23 mouse cellular contexts compared by ENCODE assay signal in genomic region chr6:100490920-100491712, GRCm38 (mm10).
DNase-seq lines count a peak whose midpoint lies in the region; ATAC-seq lines count a peak whose summit lies in the region.
"Had no signal": no experiment of that assay in that cellular context is flagged by ENCODE, and none has a peak within 500 bp of the region (broad histone marks: within the 10 kb centered on the region; RNA-seq: fewer than 3 reads in every experiment).

No protein-coding gene starts in this region.

- H3K9me3 ChIP-seq in intestine, embryonic 15.5 days, result no peaks in the 10 kb centered on the region
- no peaks in the 10 kb centered on the region for H3K9me3 ChIP-seq in intestine, embryonic 16.5 days (ENCODE audit: control insufficient read depth, low read length)
- H3K9me3 ChIP-seq in liver, embryonic 13.5 days (replicated peaks), result no peaks in the 10 kb centered on the region
- no peaks in the 10 kb centered on the region for H3K9me3 ChIP-seq in liver, embryonic 12.5 days (replicated peaks)
- H3K9me3 ChIP-seq: forebrain, embryonic 13.5 days; heart, embryonic 10.5 days; heart, embryonic 13.5 days had no signal

- no peak overlapping the region for H3K9ac ChIP-seq in intestine, embryonic 15.5 days
- H3K9ac ChIP-seq in intestine, embryonic 16.5 days (ENCODE audit: low read depth, low read length), result no peak overlapping the region
- no peak overlapping the region for H3K9ac ChIP-seq in liver, embryonic 13.5 days
- no peak overlapping the region for H3K9ac ChIP-seq in liver, embryonic 12.5 days
- H3K9ac ChIP-seq: forebrain, embryonic 13.5 days; heart, embryonic 13.5 days; hindbrain, embryonic 14.5 days had no signal

- H3K4me1 ChIP-seq in intestine, embryonic 15.5 days (replicated peaks), result no peaks in the 10 kb centered on the region
- H3K4me1 ChIP-seq in intestine, embryonic 16.5 days (ENCODE audit: control insufficient read depth, insufficient read depth, low read length), result no peaks in the 10 kb centered on the region
- no peaks in the 10 kb centered on the region for H3K4me1 ChIP-seq in liver, embryonic 13.5 days (replicated peaks)
- no peaks in the 10 kb centered on the region for H3K4me1 ChIP-seq in liver, embryonic 12.5 days
- H3K4me1 ChIP-seq: heart, embryonic 10.5 days; heart, embryonic 13.5 days had no signal

- no peaks in the 10 kb centered on the region for H3K27me3 ChIP-seq in intestine, embryonic 15.5 days (replicated peaks)
- H3K27me3 ChIP-seq in intestine, embryonic 16.5 days (replicated peaks; ENCODE audit: control insufficient read depth, insufficient read depth, low read length), result no peaks in the 10 kb centered on the region
- H3K27me3 ChIP-seq in liver, embryonic 13.5 days, result no peaks in the 10 kb centered on the region
- H3K27me3 ChIP-seq in liver, embryonic 12.5 days (replicated peaks), result no peaks in the 10 kb centered on the region

- no peak overlapping the region for H3K4me2 ChIP-seq in intestine, embryonic 15.5 days (replicated peaks)
- H3K4me2 ChIP-seq in intestine, embryonic 16.5 days (ENCODE audit: low read depth, low read length), result no peak overlapping the region
- no peak overlapping the region for H3K4me2 ChIP-seq in liver, embryonic 13.5 days
- no peak overlapping the region for H3K4me2 ChIP-seq in liver, embryonic 12.5 days
- H3K4me2 ChIP-seq: forebrain, embryonic 13.5 days; heart, embryonic 13.5 days; hindbrain, embryonic 14.5 days had no signal

- no peak overlapping the region for H3K27ac ChIP-seq in intestine, embryonic 15.5 days
- H3K27ac ChIP-seq in intestine, embryonic 16.5 days (ENCODE audit: low read length), result no peak overlapping the region
- no peak overlapping the region for H3K27ac ChIP-seq in liver, embryonic 13.5 days
- H3K27ac ChIP-seq in liver, embryonic 12.5 days, result no peak overlapping the region
- H3K27ac ChIP-seq: forebrain, embryonic 10.5 days; forebrain, embryonic 13.5 days; heart, adult 2 months; heart, embryonic 10.5 days; heart, embryonic 13.5 days; hindbrain, embryonic 14.5 days had no signal

- DNase-seq in liver, embryonic 13.5 days, result peak; percentile 7
- DNase-seq in ES-CJ7 (ENCODE audit: low read depth, low spot score) (peak; percentile 46), ZHBTc4 (ENCODE audit: low read depth, low spot score) (peak; percentile 66)
- no peak for DNase-seq in ovary, adult 18-20 months (ENCODE audit: low spot score)
- DNase-seq: adrenal gland, postnatal 10 days; cerebellum, adult 18-20 months; cerebellum, adult 9-10 months; cerebellum, postnatal 14 days; gastrocnemius, postnatal 10 days; gastrocnemius, postnatal 36 days; heart, adult 2 months; heart, postnatal 14 days; heart, postnatal 4 days had no signal

- WGBS in intestine, embryonic 15.5 days, result 89% methylated on average over 7 of the region's 7 CpGs
- 92% methylated on average over 7 of the region's 7 CpGs for WGBS in intestine, embryonic 16.5 days
- WGBS in liver, embryonic 13.5 days (ENCODE audit: insufficient replicate concordance), result 74% methylated on average over 7 of the region's 7 CpGs
- 74% methylated on average over 7 of the region's 7 CpGs for WGBS in liver, embryonic 12.5 days (ENCODE audit: insufficient replicate concordance)

- 0 out of 2 replicates have a peak, but pooled peaks have one; percentile 34 for ATAC-seq in intestine, embryonic 15.5 days
- no peak for ATAC-seq in intestine, embryonic 16.5 days
- ATAC-seq in liver, embryonic 13.5 days (ENCODE audit: low read depth), result no peak
- no peak for ATAC-seq in liver, embryonic 12.5 days
- ATAC-seq: forebrain, embryonic 13.5 days; forebrain, embryonic 16.5 days had no signal

- H3K36me3 ChIP-seq in intestine, embryonic 15.5 days, result no peaks in the 10 kb centered on the region
- no peaks in the 10 kb centered on the region for H3K36me3 ChIP-seq in intestine, embryonic 16.5 days (ENCODE audit: control insufficient read depth, insufficient read depth, low read length)
- no peaks in the 10 kb centered on the region for H3K36me3 ChIP-seq in liver, embryonic 13.5 days
- H3K36me3 ChIP-seq in liver, embryonic 12.5 days, result no peaks in the 10 kb centered on the region
- H3K36me3 ChIP-seq: forebrain, embryonic 10.5 days; G1E; heart, embryonic 10.5 days; heart, embryonic 13.5 days had no signal

- no peak overlapping the region for H3K4me3 ChIP-seq in intestine, embryonic 15.5 days (replicated peaks)
- no peak overlapping the region for H3K4me3 ChIP-seq in intestine, embryonic 16.5 days (ENCODE audit: low read length)
- H3K4me3 ChIP-seq in liver, embryonic 13.5 days (replicated peaks), result no peak overlapping the region
- H3K4me3 ChIP-seq in liver, embryonic 12.5 days, result no peak overlapping the region
- H3K4me3 ChIP-seq: forebrain, embryonic 10.5 days; forebrain, embryonic 13.5 days; heart, adult 2 months; heart, embryonic 10.5 days; heart, embryonic 13.5 days had no signal
